Mouse (Mus musculus) retina, embryonic 14.5 days (tissue): ENCODE data around the gene Plekhg5.

Experiments
- DNase-seq: peaks from one replicate; pipeline ENCODE4 v3.0.0-alpha.2; 2015; ENCODE audit warnings: low spot score

Gene Plekhg5

GRCm38 (mm10) chr4:152146033-152146827 is 73.9 kb downstream of the Plekhg5 start:
- DNase-seq, result no peak

- DNase-seq, result no peak
Measured at GRCm38 (mm10) chr4:152150546-152150945, 78.2 kb downstream of the Plekhg5 start.

- no peak for DNase-seq
Measured at GRCm38 (mm10) chr4:152151451-152151965, 79.2 kb downstream of the Plekhg5 start.

GRCm38 (mm10) chr4:152151966-152152544 is 79.8 kb downstream of the Plekhg5 start, which contains the start of gene Espn:
Gene Espn, minus strand, starts transcription at chr4:152152371.
- peak; percentile 74 for DNase-seq

GRCm38 (mm10) chr4:152153771-152154177 is 81.5 kb downstream of the Plekhg5 start:
- DNase-seq, result peak; percentile 93

GRCm38 (mm10) chr4:152155019-152155418 is 82.7 kb downstream of the Plekhg5 start:
- DNase-seq, result no peak

- DNase-seq, result peak; percentile 77
Measured at GRCm38 (mm10) chr4:152157779-152158584, 85.7 kb downstream of the Plekhg5 start.

GRCm38 (mm10) chr4:152158585-152159284 is 86.4 kb downstream of the Plekhg5 start, which contains the start of gene Hes2:
Gene Hes2, plus strand, starts transcription at chr4:152158867.
- peak; percentile 45 for DNase-seq

- peak; percentile 52 for DNase-seq
Measured at GRCm38 (mm10) chr4:152159285-152159678, 87.0 kb downstream of the Plekhg5 start.

GRCm38 (mm10) chr4:152160748-152161147 is 88.5 kb downstream of the Plekhg5 start:
- DNase-seq, result no peak

- no peak for DNase-seq
Measured at GRCm38 (mm10) chr4:152161601-152162000, 89.3 kb downstream of the Plekhg5 start.

- DNase-seq, result no peak
Measured at GRCm38 (mm10) chr4:152162748-152163147, 90.5 kb downstream of the Plekhg5 start.
